Mouse (Mus musculus) thymus, postnatal 36 days (tissue): Measurements from ENCODE around the gene Mccc2.
"Not testable (repeated sequence)": the region's sequence is repeated elsewhere in the genome, so short reads cannot be mapped to it uniquely, and the experiment has no call there.

Source experiments
- DNase-seq, 2 experiments: peaks; one replicate each; pipeline ENCODE4 v3.0.0; 2022; ENCODE audit warnings: mixed read lengths in 2 of 2

Mccc2 gene

DNA sequence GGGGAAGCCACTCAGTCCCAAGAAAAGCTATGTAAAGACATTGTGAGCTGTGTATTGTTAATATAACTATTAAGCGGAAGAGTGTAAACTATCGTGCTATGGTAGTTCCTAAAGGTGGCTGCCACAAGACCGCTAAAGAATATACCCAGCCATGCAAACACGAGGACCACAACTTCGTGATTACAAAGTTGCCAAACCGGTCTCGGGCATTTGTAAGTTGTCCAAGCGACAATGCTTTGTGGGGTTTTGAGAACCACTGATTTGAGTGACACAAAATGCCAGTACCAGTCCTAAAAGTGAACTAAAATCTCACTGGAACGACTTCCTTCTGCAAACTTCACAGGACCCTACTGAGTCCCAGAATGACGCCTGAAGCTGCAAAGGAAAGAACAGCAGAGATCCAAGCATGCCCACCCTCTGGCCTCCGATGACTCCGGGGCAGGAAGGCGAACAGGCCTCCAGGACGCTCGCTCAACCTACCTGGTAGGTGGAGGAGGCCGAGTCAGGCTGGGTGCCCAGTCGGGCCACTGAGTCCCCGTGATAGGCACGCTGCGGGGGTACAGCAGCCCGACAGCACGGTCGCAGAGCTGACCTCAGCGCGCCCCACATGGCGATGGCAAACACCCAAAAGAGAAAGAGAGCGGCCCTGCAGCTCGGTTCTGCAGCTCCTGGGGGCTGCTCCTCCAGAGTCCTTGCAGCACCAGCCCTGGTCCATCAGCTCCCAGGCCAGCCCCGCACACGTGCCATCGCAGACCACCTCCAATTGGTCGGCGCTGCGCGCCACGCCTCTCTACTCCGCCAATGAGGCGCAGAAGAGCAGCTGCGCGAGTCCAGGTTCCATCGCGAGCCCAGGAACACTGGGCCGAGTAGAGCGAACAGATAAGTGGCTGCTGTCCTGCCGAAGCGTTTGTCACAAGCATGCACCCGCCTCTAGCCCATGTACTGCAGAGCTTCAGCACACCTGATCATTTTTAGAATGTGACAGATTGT, at the start of gene Mccc2:
Gene Mccc2 (minus strand): TSS at position 734 of the 990 bp plus-strand sequence.
- peak; percentile 51 to 71 for DNase-seq

DNA sequence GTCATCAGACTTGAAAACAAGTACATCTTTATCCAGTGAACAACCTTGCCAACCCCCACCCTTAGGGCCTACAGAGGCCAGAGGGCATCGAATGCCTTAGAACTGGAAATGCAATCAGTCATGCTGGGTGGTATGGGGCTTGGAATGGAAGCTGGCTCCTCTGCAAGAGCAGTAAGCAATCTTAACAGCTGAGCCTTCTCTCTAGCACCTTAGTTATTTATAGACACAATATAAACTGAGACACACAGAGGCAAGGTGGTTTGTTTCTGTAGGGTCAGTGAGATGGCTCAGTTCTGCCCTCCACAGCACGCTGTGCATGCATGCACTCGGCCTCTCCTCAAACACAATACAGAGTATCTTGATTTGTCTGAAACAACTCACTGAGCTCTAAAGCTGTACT, 48.5 kb upstream of the Mccc2 start:
- no peak for DNase-seq

DNA sequence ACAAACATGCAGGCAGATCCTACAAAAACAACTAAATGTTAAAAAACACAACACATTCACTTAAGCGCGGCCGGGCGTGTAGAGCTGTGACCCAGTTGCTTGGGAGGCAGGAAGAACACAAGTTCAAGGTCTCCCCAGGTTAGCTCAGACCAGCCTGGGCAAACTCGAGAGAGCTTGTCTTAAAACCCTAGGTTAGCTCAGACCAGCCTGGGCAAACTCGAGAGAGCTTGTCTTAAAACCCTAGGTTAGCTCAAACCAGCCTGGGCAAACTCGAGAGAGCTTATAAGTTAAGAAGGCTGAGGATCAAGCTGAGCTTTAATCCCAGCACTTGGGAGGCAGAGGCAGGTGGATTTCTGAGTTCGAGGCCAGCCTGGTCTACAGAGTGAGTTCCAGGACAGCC, 42.3 kb upstream of the Mccc2 start:
- not testable (repeated sequence) for DNase-seq

DNA sequence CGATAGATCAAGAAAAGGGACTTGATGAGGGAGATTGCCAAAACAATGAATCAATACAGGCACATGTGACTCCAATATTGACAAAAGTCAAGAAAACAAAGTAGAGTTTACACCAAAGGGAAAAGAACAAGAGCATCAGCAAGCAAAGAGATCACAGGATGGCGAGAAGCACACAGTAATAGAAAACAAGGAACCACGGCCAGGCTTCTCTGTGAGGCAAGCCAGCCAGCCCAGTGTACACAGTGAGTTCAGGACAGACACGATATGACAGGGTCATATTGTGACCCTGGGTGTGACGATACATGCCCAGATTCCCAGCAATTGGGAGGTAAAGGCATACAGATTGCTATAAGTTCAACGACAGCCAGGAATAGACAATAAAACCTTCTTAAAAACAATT, 10.6 kb upstream of the Mccc2 start:
- no peak for DNase-seq

DNA sequence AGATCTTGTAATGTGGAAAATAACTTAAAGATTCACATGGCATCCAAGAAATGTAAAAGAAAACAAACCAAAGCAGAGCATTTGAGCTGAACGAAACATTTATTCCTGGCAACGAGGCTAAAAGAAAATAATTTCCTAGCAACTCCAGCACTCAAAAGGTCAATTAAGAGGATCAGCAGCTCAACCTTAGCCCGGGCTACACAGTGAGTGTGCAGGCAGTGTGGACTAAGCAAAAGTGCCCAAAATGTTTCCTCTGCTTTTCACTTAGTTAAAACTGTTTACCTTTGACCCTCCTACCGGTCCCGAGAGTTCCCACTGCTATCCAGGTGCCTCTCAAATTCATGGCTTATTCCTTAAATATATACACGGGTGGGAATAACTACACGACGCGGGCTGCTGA, 1.5 kb upstream of the Mccc2 start:
- DNase-seq, result no peak

DNA sequence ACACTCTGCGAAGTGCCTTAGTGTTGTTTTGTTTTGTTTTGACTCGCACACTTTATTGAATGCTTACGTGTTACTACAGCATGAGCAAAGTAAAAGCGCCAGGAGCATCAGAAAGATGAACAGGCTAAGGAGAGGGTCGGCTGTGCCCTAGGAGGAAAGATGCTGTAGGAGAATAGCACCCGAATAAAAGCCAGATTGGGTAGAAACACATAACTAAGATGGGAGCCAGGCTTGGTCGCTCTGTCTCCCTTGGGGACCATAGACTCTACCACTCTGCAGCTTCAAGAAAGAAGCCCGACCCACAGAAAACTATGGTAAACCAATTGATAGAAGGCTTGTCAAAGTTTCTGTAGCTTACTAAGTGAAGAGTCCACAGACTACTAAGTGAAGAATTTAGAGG, 498 bp upstream of the Mccc2 start:
- DNase-seq, result no peak

DNA sequence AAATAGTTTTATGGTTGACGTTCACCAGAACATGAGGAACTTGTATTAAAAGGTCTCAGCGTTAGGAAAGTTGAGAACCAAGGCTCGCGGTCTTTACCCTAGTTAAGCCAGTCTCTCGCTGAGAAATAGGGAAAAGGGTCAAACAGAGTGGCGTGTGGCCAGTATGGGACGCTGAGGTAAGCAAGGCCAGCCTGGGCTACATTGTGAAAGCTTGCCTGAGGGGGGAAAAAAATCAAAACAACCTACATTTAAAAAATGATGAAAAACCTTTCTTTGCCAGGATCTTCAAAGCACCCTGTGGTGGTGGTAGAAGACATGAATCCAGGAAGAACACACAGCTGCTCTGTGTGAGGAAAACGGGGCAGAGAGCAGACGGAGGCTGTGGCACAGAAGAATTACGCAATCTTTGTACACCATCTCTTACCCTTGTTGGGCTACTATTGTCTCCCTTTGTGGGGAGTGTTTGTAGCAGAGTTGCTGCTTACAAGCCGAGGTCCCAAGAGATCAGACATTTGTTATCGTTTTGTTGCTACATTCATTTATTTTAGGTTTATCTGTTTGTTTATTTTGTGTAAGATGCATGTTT, 9.4 kb downstream of the Mccc2 start:
- no peak for DNase-seq

DNA sequence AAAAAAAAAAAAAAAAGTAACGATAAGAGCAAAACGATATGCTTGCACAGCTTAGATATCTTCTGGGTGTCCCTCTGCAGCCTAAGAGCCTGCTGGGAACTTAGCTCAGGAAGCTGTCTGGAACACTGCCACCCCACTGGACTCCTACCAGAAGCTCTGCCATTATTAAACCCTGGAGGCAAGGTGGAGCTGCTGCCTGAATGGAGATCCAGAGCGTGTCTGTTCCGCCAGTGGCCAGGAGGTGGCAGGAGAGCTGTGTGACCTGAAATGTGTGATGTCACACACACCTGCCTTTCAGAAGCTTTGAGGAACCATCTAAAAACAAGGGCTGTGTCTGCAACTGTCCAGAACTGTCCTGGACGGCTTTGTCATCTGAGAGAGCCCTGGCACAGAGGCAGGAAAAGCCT, 13.6 kb downstream of the Mccc2 start:
- peak; percentile 77 to 82 for DNase-seq

DNA sequence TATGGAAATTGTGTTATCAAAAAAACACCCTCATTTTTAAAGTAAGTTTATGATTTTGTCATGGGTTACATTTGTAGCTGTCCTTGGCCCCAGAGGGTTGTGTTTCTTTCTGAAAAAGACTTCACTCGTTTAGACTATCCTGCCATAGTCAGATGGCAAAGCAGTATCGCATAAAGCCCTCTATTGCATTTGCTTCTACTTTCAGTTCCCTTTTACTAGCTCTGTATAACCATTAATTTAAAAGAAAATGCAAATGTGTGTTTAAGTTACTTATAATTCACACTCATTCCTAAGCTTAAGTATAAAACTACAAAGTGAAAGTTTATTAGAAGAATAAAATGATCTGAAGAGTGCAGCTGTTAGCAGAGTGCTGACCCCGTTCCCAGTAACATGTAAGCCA, 16.4 kb downstream of the Mccc2 start:
- no peak for DNase-seq

DNA sequence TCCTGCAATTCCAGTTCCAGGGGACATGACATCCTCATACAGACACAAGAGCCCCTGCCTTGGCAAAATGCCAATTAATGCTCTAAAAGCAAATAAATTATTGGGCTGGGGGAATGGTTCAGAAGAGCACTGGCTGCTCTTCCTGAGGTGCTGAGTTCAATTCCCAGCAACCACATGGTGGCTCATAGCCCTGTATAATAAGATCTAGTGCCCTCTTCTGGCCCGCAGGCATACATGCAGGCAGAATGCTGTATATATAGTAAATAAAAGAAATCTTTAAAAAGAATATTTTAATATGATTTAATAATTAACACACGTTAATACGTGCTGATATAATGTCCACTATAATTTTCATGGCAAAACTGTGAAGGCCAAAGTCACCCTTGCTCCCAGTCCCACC, 17.3 kb downstream of the Mccc2 start:
- DNase-seq, result no peak

DNA sequence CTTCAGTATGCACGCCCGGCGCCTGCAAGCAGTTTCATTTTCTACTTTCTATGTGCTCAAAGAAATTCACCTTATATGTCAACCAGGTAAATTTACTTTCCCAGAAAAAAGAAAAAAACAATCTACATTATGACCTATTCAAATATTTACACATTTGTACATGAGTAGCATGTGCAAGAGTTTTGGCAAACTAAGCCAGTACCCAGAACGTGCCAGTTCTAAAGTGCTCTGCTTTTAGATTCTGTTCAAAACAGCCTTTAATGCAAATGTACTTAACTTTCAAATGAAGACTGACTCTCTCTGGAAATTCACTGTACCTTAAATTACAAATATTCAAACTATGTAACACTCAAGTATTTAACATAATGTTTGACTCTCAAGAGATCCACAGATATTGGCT, 25.8 kb downstream of the Mccc2 start:
- DNase-seq, result no peak

DNA sequence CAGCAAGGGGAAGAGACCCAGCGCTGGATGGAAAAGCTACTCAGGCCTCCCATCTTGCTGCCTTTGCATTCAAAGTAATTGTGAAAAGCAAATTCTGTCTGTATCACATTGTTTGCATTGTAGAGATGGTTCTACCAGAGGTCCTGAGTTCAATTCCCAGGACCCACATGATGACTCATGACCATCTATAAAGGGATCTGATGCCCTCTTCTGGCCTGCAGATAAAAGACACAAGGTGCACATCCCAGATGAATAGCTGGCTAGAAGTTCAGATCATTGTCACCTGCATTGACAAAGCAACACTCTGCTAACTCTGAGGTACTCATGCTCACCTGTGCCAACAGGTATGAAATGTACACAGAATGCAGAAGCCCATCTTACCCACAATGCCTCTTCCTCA, 32.1 kb downstream of the Mccc2 start:
- DNase-seq, result no peak

DNA sequence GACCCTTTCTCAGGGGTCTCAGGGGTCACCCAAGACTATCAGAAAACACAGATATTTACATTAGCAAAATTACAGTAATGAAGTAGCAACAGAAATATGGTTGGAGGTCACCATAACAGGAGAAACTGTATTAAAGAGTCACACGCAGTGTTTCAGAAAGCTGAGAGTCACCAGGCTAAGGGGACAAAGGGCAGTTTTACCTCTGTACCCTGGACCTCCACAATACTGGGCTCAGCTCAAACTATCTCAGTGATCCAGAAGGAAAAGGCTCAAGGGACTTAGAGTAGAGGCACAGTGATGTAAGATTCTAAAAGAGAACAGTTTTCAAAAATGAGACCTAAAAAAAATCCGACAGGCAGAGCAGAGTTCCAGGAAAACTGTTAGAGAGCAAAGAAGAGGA, 36.0 kb downstream of the Mccc2 start:
- DNase-seq, result no peak

DNA sequence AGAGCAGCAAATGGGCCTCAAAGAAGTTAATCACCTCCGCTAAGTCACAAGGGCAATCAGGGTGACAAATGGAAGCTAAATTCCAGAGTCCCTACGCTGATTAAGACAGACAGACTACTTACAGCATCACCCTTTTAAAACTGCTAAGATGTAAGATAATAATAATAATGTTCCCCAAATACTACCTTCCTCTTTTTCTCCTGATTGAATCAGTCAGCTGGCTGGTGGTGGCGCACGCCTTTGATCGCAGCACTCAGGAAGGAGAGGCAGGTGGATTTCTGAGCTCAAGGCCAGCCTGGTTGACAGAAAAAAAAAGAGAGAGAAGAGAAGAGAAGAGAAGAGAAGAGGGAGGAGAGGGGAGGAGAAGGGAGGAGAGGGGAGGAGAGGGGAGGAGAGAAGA, 45.4 kb downstream of the Mccc2 start:
- DNase-seq, result no peak

DNA sequence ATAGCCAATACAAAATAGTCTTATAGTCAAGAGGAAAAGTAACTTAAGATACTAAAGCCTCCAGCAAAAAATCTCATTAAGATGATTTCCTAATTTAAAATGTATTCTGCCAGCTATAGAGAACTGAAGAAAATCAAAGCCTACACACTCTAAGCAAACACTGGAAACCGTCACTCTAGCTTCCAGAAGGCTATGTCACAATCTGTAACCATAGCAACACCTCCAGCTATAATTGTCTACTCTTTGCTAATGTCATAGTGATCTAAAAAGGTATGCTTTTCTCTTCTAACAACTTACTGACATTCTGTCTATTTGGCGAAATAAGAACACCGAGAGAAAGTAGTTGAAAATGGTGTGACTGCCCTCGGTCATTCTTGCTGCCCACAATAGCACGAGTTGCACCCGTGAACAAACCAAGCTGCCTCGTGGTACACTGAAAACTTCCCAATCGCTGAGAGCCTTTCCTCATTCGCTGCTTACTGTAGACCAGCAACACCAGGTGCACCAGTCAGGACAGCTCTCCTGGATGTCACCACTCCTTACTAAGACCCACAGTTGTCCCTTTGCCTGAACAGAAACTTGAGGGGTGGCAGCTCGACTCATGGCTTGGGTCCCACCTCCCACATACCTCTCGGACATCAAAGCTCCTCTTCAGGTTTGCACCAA, 48.3 kb downstream of the Mccc2 start:
- DNase-seq, result no peak

DNA sequence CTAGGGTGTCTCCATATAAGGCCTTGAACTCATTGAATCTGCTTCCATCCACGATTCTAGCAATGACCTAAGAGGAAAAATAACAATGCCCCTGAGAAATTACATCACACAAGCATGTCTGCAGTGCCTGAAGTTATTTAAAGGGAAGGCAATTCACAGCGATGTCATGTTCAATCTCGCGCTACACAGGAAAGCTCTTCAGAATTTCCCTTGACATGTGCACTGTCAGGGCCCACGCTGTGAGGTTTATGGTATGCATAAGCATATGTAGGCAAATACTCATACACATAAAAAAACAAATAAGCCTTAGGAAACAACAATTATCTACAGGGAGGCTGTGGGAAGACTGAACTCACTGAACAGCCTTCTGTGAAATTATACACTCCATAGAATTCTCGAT, 51.6 kb downstream of the Mccc2 start:
- no peak for DNase-seq

DNA sequence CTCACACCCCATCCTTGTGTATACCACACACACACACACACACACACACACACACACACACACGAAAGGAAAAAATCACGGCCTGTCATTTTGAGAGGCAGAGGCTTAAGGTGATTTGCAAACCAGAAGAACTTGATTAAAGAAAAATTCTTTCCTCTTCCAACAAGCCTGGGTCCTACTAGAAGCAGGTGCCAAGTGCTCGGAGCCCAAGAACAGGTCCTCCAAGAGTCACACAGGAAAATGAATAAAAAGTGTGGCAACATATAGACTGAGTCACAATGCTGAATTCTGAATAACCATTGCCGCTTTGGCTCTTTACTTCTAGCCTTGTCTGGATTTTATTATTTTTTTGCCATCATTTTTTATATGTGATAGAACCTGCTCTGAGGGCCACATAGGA, 53.8 kb downstream of the Mccc2 start:
- DNase-seq, result no peak

DNA sequence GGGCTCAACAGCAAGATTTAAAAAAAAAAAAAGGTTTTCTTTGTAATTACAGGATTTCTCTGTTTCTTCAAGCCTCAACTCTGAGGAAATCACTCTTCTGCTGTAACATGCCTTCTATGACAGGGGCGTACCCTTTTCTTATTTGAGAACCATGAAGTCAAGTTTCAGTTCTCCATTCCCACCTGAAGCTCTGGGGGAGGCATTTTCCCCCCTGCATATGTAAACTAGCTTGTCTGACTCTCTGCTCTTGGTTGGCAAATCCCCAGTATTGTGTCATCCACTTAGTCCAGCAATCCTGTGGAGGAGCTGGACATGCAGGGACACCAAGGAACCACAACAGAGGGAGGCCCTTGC, 59.9 kb downstream of the Mccc2 start:
- DNase-seq, result no peak

DNA sequence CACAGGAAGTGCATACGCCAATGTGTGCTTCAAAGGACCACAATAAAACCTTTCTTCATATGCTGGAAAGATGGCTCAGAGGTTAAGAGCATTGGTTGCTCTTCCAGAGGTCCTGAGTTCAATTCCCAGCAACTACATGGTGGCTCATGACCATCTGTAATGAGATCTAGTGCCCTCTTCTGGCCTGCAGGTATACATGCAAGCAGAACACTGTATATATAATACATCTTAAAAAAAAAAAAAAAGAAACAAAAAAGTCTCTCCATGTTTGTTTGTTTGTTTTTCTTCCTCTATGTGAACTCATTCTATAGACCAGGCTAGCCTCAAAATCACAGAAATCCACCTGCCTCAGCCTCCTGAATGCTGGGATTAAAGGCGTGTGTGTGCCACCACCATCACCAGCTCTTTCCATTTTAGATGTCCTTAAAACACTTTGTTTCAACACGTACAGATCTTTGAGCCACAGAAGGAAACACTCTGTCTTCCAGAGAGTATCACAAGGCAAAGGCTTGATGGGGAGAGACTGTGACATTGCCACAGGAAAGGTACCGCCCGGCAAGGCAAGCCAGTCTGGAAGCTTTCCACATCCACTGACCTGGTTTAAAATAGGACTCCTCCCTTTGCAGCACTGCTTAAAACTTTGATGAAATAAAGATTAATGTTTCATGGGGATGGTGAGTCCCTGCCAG, 60.4 kb downstream of the Mccc2 start:
- DNase-seq, result no peak

DNA sequence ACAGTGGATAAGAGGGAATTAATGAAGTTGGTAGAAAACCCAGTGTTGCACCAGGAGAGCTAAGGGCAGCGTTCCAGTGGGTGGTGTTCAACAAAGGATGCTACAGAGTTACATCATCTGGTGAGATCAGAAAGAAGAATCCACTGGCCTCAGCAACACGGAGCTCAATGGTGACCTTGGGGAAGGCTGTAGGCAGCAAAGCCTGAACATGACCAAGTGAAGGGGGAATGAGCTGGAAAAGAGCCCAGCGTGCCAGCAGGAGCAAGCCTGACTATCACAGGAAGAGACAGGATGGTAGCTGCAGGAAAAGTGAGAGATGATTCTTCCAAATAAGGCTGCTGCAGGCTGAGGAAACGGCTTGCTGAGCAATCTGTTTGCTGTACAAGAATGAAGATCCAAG, 68.0 kb downstream of the Mccc2 start:
- no peak for DNase-seq

DNA sequence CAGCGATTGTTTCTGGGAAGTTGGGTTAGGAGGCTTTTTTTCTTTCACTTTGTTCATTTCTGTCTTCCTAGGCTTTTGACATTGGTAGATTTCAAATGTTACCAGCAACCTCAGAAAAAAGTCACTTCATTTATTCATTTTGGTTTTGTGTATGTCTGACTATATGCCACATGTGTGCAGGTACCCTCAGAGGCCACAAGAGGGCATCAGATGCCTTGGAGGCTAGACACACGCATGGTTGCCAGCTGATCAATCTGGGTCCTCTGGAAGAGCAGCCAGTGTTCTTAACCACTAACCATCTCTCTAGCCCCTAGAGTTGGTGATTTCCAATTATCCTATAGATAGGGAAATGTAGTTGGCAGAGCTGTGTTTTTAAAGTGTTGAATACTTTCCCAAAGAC, 71.9 kb downstream of the Mccc2 start:
- DNase-seq, result no peak

DNA sequence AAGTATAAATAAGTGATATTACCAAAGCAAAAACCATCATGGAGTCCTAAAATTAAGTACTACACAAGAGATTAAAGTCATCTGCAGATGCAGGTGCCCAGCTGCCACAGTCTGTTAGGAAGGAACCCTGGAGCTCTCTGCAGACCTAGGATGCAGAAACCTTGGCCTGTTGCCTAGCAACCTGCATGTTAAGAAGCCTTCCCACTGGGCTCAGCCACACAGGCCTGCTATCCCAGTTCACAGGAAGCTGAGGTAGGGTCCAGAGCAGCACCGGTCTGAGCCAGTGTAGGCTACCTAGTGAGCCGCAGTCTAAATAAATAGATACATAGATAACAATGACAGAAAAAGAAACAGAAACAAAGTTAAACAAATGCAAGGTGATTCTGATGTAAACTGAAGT, 74.8 kb downstream of the Mccc2 start:
- DNase-seq, result no peak

DNA sequence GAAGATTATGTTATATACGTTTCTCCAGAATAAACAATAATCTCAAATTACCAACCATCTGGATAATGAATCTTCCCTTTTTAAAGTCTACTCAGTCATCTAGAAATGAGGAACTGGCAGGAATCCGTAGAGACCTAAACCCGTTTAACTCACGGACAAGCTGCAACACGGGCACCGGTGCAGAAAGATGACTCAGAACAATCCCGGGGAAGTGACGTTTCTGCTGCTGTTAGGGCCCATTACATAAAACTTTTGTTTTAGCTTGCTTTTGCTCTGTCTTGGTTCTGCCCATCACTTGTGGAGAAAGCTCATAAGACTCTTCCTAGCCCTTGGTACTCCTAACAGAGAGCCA, 76.1 kb downstream of the Mccc2 start:
- DNase-seq, result no peak
